Mouse (Mus musculus) limb, embryonic 15.5 days (tissue): ENCODE measurements around the gene Sh3rf3. TPM values are rescaled to one million over a fixed set of nuclear protein-coding genes. Genes with fewer than 3 reads are reported as not detected.

Experiments used
- ATAC-seq: fragments of 200-750 bp; cut with Nextera tagmentation; 2 replicates; pipeline ENCODE4 v1.8.0; 2017; ENCODE audit warnings: low read depth, moderate TSS enrichment; ENCODE audit not compliant: insufficient number of reproducible peaks, low FRiP score, low TSS enrichment
- H3K27ac ChIP-seq: fragments of 300-500 bp; sonication (generic); 2 replicates; pipeline ENCODE4 v1.5.1; 2015; ENCODE audit warnings: moderate library complexity, mild to moderate bottlenecking, inconsistent platforms
- H3K27me3 ChIP-seq: fragments of 300-500 bp; sonication (generic); 2 replicates; pipeline ENCODE4 v1.6.1; 2015; ENCODE audit warnings: inconsistent platforms
- H3K36me3 ChIP-seq: fragments of 300-500 bp; sonication (generic); 2 replicates; pipeline ENCODE4 v1.6.1; 2015; ENCODE audit warnings: inconsistent platforms
- H3K4me1 ChIP-seq: fragments of 300-500 bp; sonication (generic); 2 replicates; pipeline ENCODE4 v1.6.1; 2015; ENCODE audit warnings: inconsistent platforms
- H3K4me2 ChIP-seq: fragments of 300-500 bp; sonication (generic); 2 replicates; pipeline ENCODE4 v1.6.1; 2015; ENCODE audit warnings: mild to moderate bottlenecking, inconsistent platforms
- H3K4me3 ChIP-seq: fragments of 300-500 bp; sonication (generic); 2 replicates; pipeline ENCODE4 v1.5.1; 2015; ENCODE audit warnings: mild to moderate bottlenecking, inconsistent platforms
- H3K9ac ChIP-seq: fragments of 300-500 bp; sonication (generic); 2 replicates; pipeline ENCODE4 v1.6.1; 2015; ENCODE audit warnings: inconsistent platforms
- H3K9me3 ChIP-seq: fragments of 300-500 bp; sonication (generic); 2 replicates; pipeline ENCODE4 v1.6.1; 2016; ENCODE audit warnings: inconsistent platforms
- WGBS: fragments of 180-500 bp; shearing (Covaris S2); methylation state at CpG from one replicate; pipeline ENCODE4 v1.1.7; 2015; 5-methylcytosine and 5-hydroxymethylcytosine counted together
- polyA plus RNA-seq: library from polyadenylated mRNA; unstranded; fragments of >200 nt; fragmentation: Nextera tagmentation; extraction: Ambion mirVana; gene quantifications from 2 replicates; pipeline ENCODE4 v1.2.1, GENCODE M21; 2015

Sh3rf3 gene
- polyA plus RNA-seq, 1 experiment from 2014 or later: 3.6 TPM

- peaks cover 10% of the 10 kb centered on the region; the same call in 1 of the 2 replicates for H3K4me1 ChIP-seq
- 50% methylated on average over 9 of the region's 9 CpGs for WGBS
- no peak for ATAC-seq
- H3K36me3 ChIP-seq: no peaks in the 10 kb centered on the region
- H3K9me3 ChIP-seq: no peaks in the 10 kb centered on the region
- H3K9ac ChIP-seq: no peak overlapping the region
- H3K27me3 ChIP-seq: no peaks in the 10 kb centered on the region
- H3K4me3 ChIP-seq: no peak overlapping the region
- H3K4me2 ChIP-seq: no peak overlapping the region
- no peak overlapping the region for H3K27ac ChIP-seq
Observed at GRCm38 (mm10) chr10:58855814-58856213, 42.7 kb downstream of the Sh3rf3 start.

GRCm38 (mm10) chr10:58856742-58857141 lies 43.6 kb downstream of the Sh3rf3 start:
- no peak for ATAC-seq
- Histone ChIP-seq H3K4me3 (no peak overlapping the region), H3K9ac (no peak overlapping the region), H3K36me3 (no peaks in the 10 kb centered on the region), H3K27ac (no peak overlapping the region), H3K4me2 (no peak overlapping the region), H3K4me1 (peaks cover 10% of the 10 kb centered on the region; the same call in 1 of the 2 replicates), H3K27me3 (no peaks in the 10 kb centered on the region), H3K9me3 (no peaks in the 10 kb centered on the region)

GRCm38 (mm10) chr10:58864735-58865134 lies 51.6 kb downstream of the Sh3rf3 start:
- ATAC-seq: no peak
- H3K4me2 ChIP-seq: no peak overlapping the region
- H3K27ac ChIP-seq: no peak overlapping the region
- H3K36me3 ChIP-seq: no peaks in the 10 kb centered on the region
- H3K9ac ChIP-seq: no peak overlapping the region
- 52% methylated on average over 2 of the region's 2 CpGs for WGBS
- no peaks in the 10 kb centered on the region for H3K9me3 ChIP-seq
- no peak overlapping the region for H3K4me3 ChIP-seq
- no peaks in the 10 kb centered on the region for H3K4me1 ChIP-seq
- H3K27me3 ChIP-seq: no peaks in the 10 kb centered on the region

GRCm38 (mm10) chr10:58867536-58867935 lies 54.4 kb downstream of the Sh3rf3 start:
- 0 out of 2 replicates have a peak, but pooled peaks cover 4% of the 10 kb centered on the region for H3K4me1 ChIP-seq
- H3K9ac ChIP-seq: no peak overlapping the region
- WGBS: 81% methylated on average over 2 of the region's 2 CpGs
- H3K27ac ChIP-seq: no peak overlapping the region
- H3K36me3 ChIP-seq: no peaks in the 10 kb centered on the region
- H3K4me2 ChIP-seq: no peak overlapping the region
- ATAC-seq: no peak
- H3K27me3 ChIP-seq: no peaks in the 10 kb centered on the region
- H3K9me3 ChIP-seq: no peaks in the 10 kb centered on the region
- no peak overlapping the region for H3K4me3 ChIP-seq

GRCm38 (mm10) chr10:58869836-58870235 lies 56.7 kb downstream of the Sh3rf3 start:
- H3K9ac ChIP-seq: no peak overlapping the region
- H3K36me3 ChIP-seq: no peaks in the 10 kb centered on the region
- no peaks in the 10 kb centered on the region for H3K27me3 ChIP-seq
- H3K27ac ChIP-seq: no peak overlapping the region
- no peaks in the 10 kb centered on the region for H3K9me3 ChIP-seq
- H3K4me2 ChIP-seq: no peak overlapping the region
- WGBS: 89% methylated on average over 1 of the region's 1 CpGs
- no peak for ATAC-seq
- H3K4me1 ChIP-seq: 0 out of 2 replicates have a peak, but pooled peaks cover 4% of the 10 kb centered on the region
- H3K4me3 ChIP-seq: no peak overlapping the region

- no peak overlapping the region for H3K4me2 ChIP-seq
- H3K27me3 ChIP-seq: no peaks in the 10 kb centered on the region
- H3K9me3 ChIP-seq: no peaks in the 10 kb centered on the region
- no peak overlapping the region for H3K4me3 ChIP-seq
- H3K4me1 ChIP-seq: 0 out of 2 replicates have a peak, but pooled peaks cover 4% of the 10 kb centered on the region
- H3K9ac ChIP-seq: no peak overlapping the region
- H3K27ac ChIP-seq: no peak overlapping the region
- H3K36me3 ChIP-seq: no peaks in the 10 kb centered on the region
- ATAC-seq: no peak
- 63% methylated on average over 10 of the region's 10 CpGs for WGBS
Observed at GRCm38 (mm10) chr10:58871149-58871820, 58.1 kb downstream of the Sh3rf3 start.

- Histone ChIP-seq H3K9ac (no peak overlapping the region), H3K4me3 (no peak overlapping the region), H3K4me1 (0 out of 2 replicates have a peak, but pooled peaks cover 4% of the 10 kb centered on the region), H3K4me2 (no peak overlapping the region), H3K27me3 (no peaks in the 10 kb centered on the region), H3K36me3 (no peaks in the 10 kb centered on the region), H3K9me3 (no peaks in the 10 kb centered on the region), H3K27ac (no peak overlapping the region)
- 45% methylated on average over 7 of the region's 7 CpGs for WGBS
- ATAC-seq: no peak
Observed at GRCm38 (mm10) chr10:58871821-58872577, 58.8 kb downstream of the Sh3rf3 start.

- H3K36me3 ChIP-seq: no peaks in the 10 kb centered on the region
- 92% methylated on average over 4 of the region's 4 CpGs for WGBS
- no peak for ATAC-seq
- H3K27me3 ChIP-seq: no peaks in the 10 kb centered on the region
- no peak overlapping the region for H3K27ac ChIP-seq
- no peak overlapping the region for H3K9ac ChIP-seq
- no peaks in the 10 kb centered on the region for H3K9me3 ChIP-seq
- no peak overlapping the region for H3K4me3 ChIP-seq
- no peaks in the 10 kb centered on the region for H3K4me1 ChIP-seq
- H3K4me2 ChIP-seq: no peak overlapping the region
Observed at GRCm38 (mm10) chr10:58877835-58878234, 64.7 kb downstream of the Sh3rf3 start.

GRCm38 (mm10) chr10:58878636-58879035 lies 65.5 kb downstream of the Sh3rf3 start:
- no peaks in the 10 kb centered on the region for H3K4me1 ChIP-seq
- no peak for ATAC-seq
- no peak overlapping the region for H3K9ac ChIP-seq
- no peaks in the 10 kb centered on the region for H3K27me3 ChIP-seq
- no peak overlapping the region for H3K27ac ChIP-seq
- no peak overlapping the region for H3K4me2 ChIP-seq
- no peak overlapping the region for H3K4me3 ChIP-seq
- no peaks in the 10 kb centered on the region for H3K36me3 ChIP-seq
- no peaks in the 10 kb centered on the region for H3K9me3 ChIP-seq
- WGBS: 94% methylated on average over 4 of the region's 4 CpGs

GRCm38 (mm10) chr10:58882741-58883140 lies 69.6 kb downstream of the Sh3rf3 start:
- no peak overlapping the region for H3K9ac ChIP-seq
- no peaks in the 10 kb centered on the region for H3K36me3 ChIP-seq
- WGBS: 73% methylated on average over 2 of the region's 2 CpGs
- H3K9me3 ChIP-seq: no peaks in the 10 kb centered on the region
- no peak for ATAC-seq
- no peak overlapping the region for H3K27ac ChIP-seq
- no peaks in the 10 kb centered on the region for H3K4me1 ChIP-seq
- H3K27me3 ChIP-seq: no peaks in the 10 kb centered on the region
- no peak overlapping the region for H3K4me2 ChIP-seq
- no peak overlapping the region for H3K4me3 ChIP-seq

- Histone ChIP-seq H3K27me3 (no peaks in the 10 kb centered on the region), H3K9me3 (no peaks in the 10 kb centered on the region), H3K4me1 (no peaks in the 10 kb centered on the region), H3K4me3 (no peak overlapping the region), H3K9ac (no peak overlapping the region), H3K36me3 (no peaks in the 10 kb centered on the region), H3K4me2 (no peak overlapping the region), H3K27ac (no peak overlapping the region)
- no peak for ATAC-seq
- WGBS: 45% methylated on average over 5 of the region's 5 CpGs
Observed at GRCm38 (mm10) chr10:58885351-58885750, 72.2 kb downstream of the Sh3rf3 start.

- no peak overlapping the region for H3K4me2 ChIP-seq
- no peak overlapping the region for H3K4me3 ChIP-seq
- peaks cover under 1% of the 10 kb centered on the region; the same call in 1 of the 2 replicates for H3K4me1 ChIP-seq
- H3K9ac ChIP-seq: no peak overlapping the region
- no peaks in the 10 kb centered on the region for H3K36me3 ChIP-seq
- no peak overlapping the region for H3K27ac ChIP-seq
- H3K9me3 ChIP-seq: no peaks in the 10 kb centered on the region
- 68% methylated on average over 2 of the region's 2 CpGs for WGBS
- ATAC-seq: no peak
- no peaks in the 10 kb centered on the region for H3K27me3 ChIP-seq
Observed at GRCm38 (mm10) chr10:58885816-58886215, 72.7 kb downstream of the Sh3rf3 start.
